Mouse (Mus musculus) CH12.LX (cell line): ENCODE measurements at regions not wholly inside any gene's neighbourhood (a gene's known extent, or its start where the extent isn't known, plus 50 kb on each side); places are given as distances from the start of the nearest gene placed in this dataset.
"Not testable (repeated sequence)": the region's sequence is repeated elsewhere in the genome, so short reads cannot be mapped to it uniquely, and the experiment has no call there.

Source experiments
- DNase-seq: peaks from one replicate; pipeline ENCODE4 v3.0.0-alpha.2; 2013; ENCODE audit errors: extremely low read depth
- H3K27ac ChIP-seq: 2 replicates; pipeline ENCODE4 v1.5.1; 2012; ENCODE audit warnings: low read depth, mild to moderate bottlenecking, control low read depth, moderate library complexity; ENCODE audit not compliant: insufficient read depth
- H3K27me3 ChIP-seq: replicated peaks from 2 replicates; pipeline ENCODE3; 2012; ENCODE audit warnings: inconsistent platforms
- H3K36me3 ChIP-seq, 2 experiments: replicated peaks in 1 of 2; 2 replicates each; pipeline versions ENCODE3 to v1.6.1; 2012; ENCODE audit warnings: inconsistent platforms in 1 of 2, low read length in 1 of 2, mild to moderate bottlenecking in 1 of 2, mixed read lengths in 1 of 2, moderate library complexity in 1 of 2; ENCODE audit not compliant: control insufficient read depth in 1 of 2, insufficient read depth in 1 of 2
- H3K4me1 ChIP-seq, 2 experiments: 2 replicates each; pipeline ENCODE4 v1.6.1; 2012; ENCODE audit warnings: inconsistent platforms in 1 of 2, moderate library complexity in 1 of 2; ENCODE audit not compliant: insufficient read depth in 2 of 2, control insufficient read depth in 1 of 2
- H3K4me2 ChIP-seq: 2 replicates; pipeline ENCODE4 v1.6.1; 2012; ENCODE audit warnings: low read depth, mild to moderate bottlenecking, control low read depth; ENCODE audit not compliant: poor library complexity, insufficient read depth, severe bottlenecking
- H3K4me3 ChIP-seq, 3 experiments: fragments of 150-350 bp in 1 of 3; sonication (generic) in 1 of 3; replicated peaks in 1 of 3; 2 replicates each; pipeline versions ENCODE3 to v1.5.1; 2011 to 2012; ENCODE audit warnings: low read depth in 2 of 3, low read length in 2 of 3, mild to moderate bottlenecking in 2 of 3, moderate library complexity in 2 of 3, control low read depth in 1 of 3, improper control_type of control experiment in 1 of 3, inconsistent platforms in 1 of 3, mixed read lengths in 1 of 3; ENCODE audit not compliant: poor library complexity in 1 of 3
- H3K79me2 ChIP-seq: replicated peaks from 2 replicates; pipeline ENCODE4 v1.6.1; 2012; ENCODE audit warnings: mild to moderate bottlenecking, moderate library complexity; ENCODE audit not compliant: control insufficient read depth, poor library complexity, insufficient read depth, severe bottlenecking; ENCODE audit errors: extremely low read depth
- H3K9ac ChIP-seq: 2 replicates; pipeline ENCODE4 v1.6.1; 2012; ENCODE audit warnings: low read depth, mild to moderate bottlenecking, control low read depth, moderate library complexity; ENCODE audit not compliant: insufficient read depth
- H3K9me3 ChIP-seq: replicated peaks from 2 replicates; pipeline ENCODE3; 2012; ENCODE audit warnings: low read length, inconsistent platforms, mixed read lengths
- CHD1 ChIP-seq: IDR thresholded peaks from 2 replicates; pipeline ENCODE4 v1.6.1; 2012; ENCODE audit warnings: low read depth, low read length, improper control_type of control experiment, inconsistent platforms
- E2F4 ChIP-seq: IDR thresholded peaks from 2 replicates; pipeline ENCODE4 v1.6.1; 2011; ENCODE audit warnings: low read depth, low read length, improper control_type of control experiment; ENCODE audit not compliant: insufficient replicate concordance
- ELF1 ChIP-seq: IDR thresholded peaks from 2 replicates; pipeline ENCODE4 v1.6.1; 2014; ENCODE audit warnings: low read depth, mild to moderate bottlenecking, inconsistent platforms, low read length, improper control_type of control experiment
- EP300 ChIP-seq: IDR thresholded peaks from 2 replicates; pipeline ENCODE4 v1.6.1; 2011; ENCODE audit warnings: low read length, improper control_type of control experiment
- HCFC1 ChIP-seq: IDR thresholded peaks from 2 replicates; pipeline ENCODE4 v1.6.1; 2012; ENCODE audit warnings: low read depth, mild to moderate bottlenecking, inconsistent platforms, low read length, improper control_type of control experiment
- JUND ChIP-seq: conservative IDR thresholded peaks from 2 replicates; pipeline ENCODE4 v1.6.1; 2011; ENCODE audit warnings: low read depth, low read length, improper control_type of control experiment
- MAFK ChIP-seq: IDR thresholded peaks from 2 replicates; pipeline ENCODE4 v1.6.1; 2011; ENCODE audit warnings: low read length, improper control_type of control experiment; ENCODE audit not compliant: insufficient replicate concordance
- MEF2A ChIP-seq: IDR thresholded peaks from 2 replicates; pipeline ENCODE4 v1.6.1; 2014; ENCODE audit warnings: low read depth, mild to moderate bottlenecking, inconsistent platforms, low read length, improper control_type of control experiment, borderline replicate concordance
- MYC ChIP-seq: IDR thresholded peaks from 2 replicates; pipeline ENCODE4 v1.6.1; 2011; ENCODE audit warnings: low read depth, mild to moderate bottlenecking, improper control_type of control experiment, low read length
- NELFE ChIP-seq: IDR thresholded peaks from 2 replicates; pipeline ENCODE4 v1.6.1; 2011; ENCODE audit warnings: low read depth, low read length, improper control_type of control experiment
- POLR2A ChIP-seq: IDR thresholded peaks from 2 replicates; pipeline ENCODE4 v1.6.1; 2011; ENCODE audit warnings: low read depth, mild to moderate bottlenecking, improper control_type of control experiment, low read length
- POLR2AphosphoS2 ChIP-seq: IDR thresholded peaks from 2 replicates; pipeline ENCODE4 v1.6.1; 2011; ENCODE audit warnings: low read depth, low read length, improper control_type of control experiment
- RAD21 ChIP-seq: IDR thresholded peaks from 2 replicates; pipeline ENCODE4 v1.6.1; 2011; ENCODE audit warnings: low read depth, mild to moderate bottlenecking, low read length, improper control_type of control experiment, moderate library complexity
- SIN3A ChIP-seq: IDR thresholded peaks from 2 replicates; pipeline ENCODE4 v1.6.1; 2012; ENCODE audit warnings: low read length, improper control_type of control experiment, inconsistent platforms
- TCF12 ChIP-seq: IDR thresholded peaks from 2 replicates; pipeline ENCODE4 v1.6.1; 2014; ENCODE audit warnings: low read depth, mild to moderate bottlenecking, inconsistent platforms, low read length, improper control_type of control experiment
- USF1 ChIP-seq: IDR thresholded peaks from 2 replicates; pipeline ENCODE4 v1.6.1; 2014; ENCODE audit warnings: low read depth, mild to moderate bottlenecking, inconsistent platforms, low read length, improper control_type of control experiment
- USF2 ChIP-seq: conservative IDR thresholded peaks from 2 replicates; pipeline ENCODE4 v1.6.1; 2011; ENCODE audit warnings: low read depth, low read length, improper control_type of control experiment
- ZNF384 ChIP-seq: IDR thresholded peaks from 2 replicates; pipeline ENCODE4 v1.6.1; 2012; ENCODE audit warnings: low read depth, low read length, improper control_type of control experiment, inconsistent platforms
- dilution Hi-C: fragments of 300-500 bp; cut with MboI; formaldehyde crosslinking; loops from 2 replicates; pipeline ENCODE4 v1.14.3; 2020; ENCODE audit warnings: low sequenced_read_pairs; ENCODE audit not compliant: extremely low pct_unique_long_range_greater_than_20kb, extremely low pct_ligation_motif_present
- in situ Hi-C: fragments of 300-500 bp; cut with MboI; formaldehyde crosslinking; loops from 3 replicates; pipeline ENCODE4 v1.14.3; 2019; ENCODE audit warnings: low sequenced_read_pairs, low pct_ligation_motif_present, low pct_unique_long_range_greater_than_20kb, mixed read lengths

- dilution Hi-C loops, in situ Hi-C loops, DNase-seq, H3K27me3 ChIP-seq, H3K27ac ChIP-seq, H3K36me3 ChIP-seq, H3K4me3 ChIP-seq, H3K4me2 ChIP-seq, H3K9ac ChIP-seq, H3K4me1 ChIP-seq, H3K79me2 ChIP-seq, H3K9me3 ChIP-seq: not testable (repeated sequence)
- peak; percentile 93 for TF ChIP-seq MAFK
These were observed 336.5 kb downstream of the Kif20b start for GRCm38 (mm10) chr19:35258634-35259033.

- TF ChIP-seq USF1 (no peak), USF2 (no peak), MEF2A (no peak), CHD1 (no peak), EP300 (no peak), RAD21 (no peak), POLR2A (no peak), JUND (no peak), POLR2AphosphoS2 (no peak), HCFC1 (no peak), E2F4 (no peak), MYC (no peak), ZNF384 (no peak), ELF1 (no peak), SIN3A (no peak), MAFK (no peak), NELFE (no peak), TCF12 (no peak)
- Histone ChIP-seq H3K9me3 (no peaks in the 10 kb centered on the region), H3K4me1 (no peaks in the 10 kb centered on the region), H3K4me2 (no peak overlapping the region), H3K27ac (no peak overlapping the region), H3K4me3 (no peak overlapping the region), H3K36me3 (no peaks in the 10 kb centered on the region), H3K27me3 (no peaks in the 10 kb centered on the region), H3K9ac (no peak overlapping the region), H3K79me2 (no peaks in the 10 kb centered on the region)
- DNase-seq, result no peak
- dilution Hi-C loops, result no loop called here
- in situ Hi-C loops, result no loop called here
These were observed 340.9 kb downstream of the Kif20b start for GRCm38 (mm10) chr19:35263101-35263500.
